Comparison of ENCODE assay signal across 33 mouse cellular contexts in the genomic region with DNA sequence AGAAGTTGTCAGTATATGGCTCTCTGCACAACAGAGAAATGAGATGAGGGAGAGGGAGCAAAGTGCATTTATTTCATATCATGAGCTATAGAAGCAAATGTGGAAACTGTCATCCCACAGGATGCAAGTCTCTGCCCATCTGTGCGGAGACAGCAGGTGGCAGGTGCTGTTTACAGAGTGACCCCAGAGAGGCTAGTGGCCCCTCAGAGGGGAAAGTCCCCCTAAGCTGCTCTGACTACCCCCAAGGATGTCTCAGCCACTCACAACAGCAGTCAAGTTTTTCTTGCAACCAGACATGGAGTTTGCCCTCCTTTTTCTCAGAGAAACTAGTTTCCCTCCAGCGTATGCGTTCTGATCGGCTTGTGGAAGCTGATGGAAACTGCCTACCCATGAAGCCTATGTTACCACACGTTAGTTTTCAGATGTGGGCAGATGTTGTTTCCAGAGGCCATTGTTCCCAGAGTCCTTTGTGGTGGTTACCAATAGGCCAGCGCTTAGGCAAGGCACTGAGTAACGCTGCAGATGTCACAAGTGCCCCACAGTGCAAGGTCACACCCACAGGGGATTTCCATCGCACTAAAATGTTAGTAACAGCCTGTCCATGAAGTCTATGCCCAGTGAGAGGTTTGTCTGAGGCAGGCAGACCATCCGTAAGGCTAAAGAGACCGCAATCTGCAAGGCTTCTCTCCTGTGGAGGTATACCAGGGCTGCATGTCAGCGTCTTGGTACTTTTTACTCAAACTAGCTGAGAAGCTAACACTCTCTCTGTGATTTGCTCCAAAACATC.
A peak's percentile ranks its signal among the peaks of the same experiment; 100 is the strongest.
DNase-seq lines count a peak whose midpoint lies in the region; ATAC-seq and TF ChIP-seq lines count a peak whose summit lies in the region.
"Had no signal": no experiment of that assay in that cellular context is flagged by ENCODE, and none has a peak within 500 bp of the region (broad histone marks: within the 10 kb centered on the region; RNA-seq: fewer than 3 reads in every experiment).

No protein-coding gene starts in this region.

- DNase-seq in forebrain, embryonic 10.5 days (ENCODE audit: extremely low spot score, low spot score) = no peak
- no peak for DNase-seq in forebrain, postnatal 0 days
- peak; percentile 60 for DNase-seq in A20 (ENCODE audit: low read depth, low spot score)
- DNase-seq in adrenal gland, adult 2 months = peak; percentile 76
- peak; percentile 57 to 62 for DNase-seq in adrenal gland, postnatal 36 days
- no peak for DNase-seq in midbrain, embryonic 14.5 days
- DNase-seq in cerebellum, postnatal 14 days = no peak
- DNase-seq: B cell, adult 2 months; cerebellum, adult 18-20 months; cerebellum, postnatal 10 days; gastrocnemius, adult 2 months; gastrocnemius, postnatal 36 days; heart, adult 2 months; kidney, adult 9 months; kidney, postnatal 10 days; layer of hippocampus, adult 9-11 months; liver, embryonic 13.5 days; lung, adult 18-20 months; lung, postnatal 4 days; thymus, adult 2 months; thymus, postnatal 36 days had no signal

- H3K4me1 ChIP-seq in forebrain, embryonic 10.5 days = peaks cover 26% of the 10 kb centered on the region
- H3K4me1 ChIP-seq in forebrain, postnatal 0 days (ENCODE audit: insufficient read depth) = no peaks in the 10 kb centered on the region
- H3K4me1 ChIP-seq in midbrain, embryonic 14.5 days (ENCODE audit: control insufficient read depth, insufficient read depth, low read length) = 0 out of 2 replicates have a peak, but pooled peaks cover 2% of the 10 kb centered on the region
- H3K4me1 ChIP-seq: heart, embryonic 12.5 days; liver, embryonic 13.5 days; megakaryocyte, embryonic 14.5 days had no signal

- no peaks in the 10 kb centered on the region for H3K27me3 ChIP-seq in forebrain, embryonic 10.5 days (ENCODE audit: poor library complexity, severe bottlenecking)
- no peaks in the 10 kb centered on the region for H3K27me3 ChIP-seq in forebrain, postnatal 0 days (ENCODE audit: insufficient read depth, low read length)
- no peaks in the 10 kb centered on the region for H3K27me3 ChIP-seq in midbrain, embryonic 14.5 days (ENCODE audit: control insufficient read depth, insufficient read depth, low read length)
- H3K27me3 ChIP-seq: embryonic facial prominence, embryonic 12.5 days; forebrain, embryonic 13.5 days; heart, embryonic 12.5 days; liver, embryonic 13.5 days; midbrain, embryonic 15.5 days had no signal

- no peaks in the 10 kb centered on the region for H3K36me3 ChIP-seq in forebrain, embryonic 10.5 days (replicated peaks)
- H3K36me3 ChIP-seq in forebrain, postnatal 0 days (ENCODE audit: insufficient read depth) = peaks cover 7% of the 10 kb centered on the region; the same call in 1 of the 2 replicates
- H3K36me3 ChIP-seq in midbrain, embryonic 14.5 days (ENCODE audit: control insufficient read depth, insufficient read depth, low read length) = no peaks in the 10 kb centered on the region
- H3K36me3 ChIP-seq: embryonic facial prominence, embryonic 12.5 days; G1E; limb, embryonic 10.5 days; limb, embryonic 15.5 days; liver, embryonic 13.5 days; midbrain, embryonic 15.5 days had no signal

- WGBS in forebrain, embryonic 10.5 days = 72% methylated on average over 11 of the region's 11 CpGs
- 63% methylated on average over 11 of the region's 11 CpGs for WGBS in forebrain, postnatal 0 days
- WGBS in midbrain, embryonic 14.5 days = 58% methylated on average over 11 of the region's 11 CpGs

- peak overlapping the region; percentile 60 for H3K27ac ChIP-seq in forebrain, embryonic 10.5 days
- H3K27ac ChIP-seq in forebrain, postnatal 0 days (ENCODE audit: low read depth, low read length) = no peak overlapping the region
- no peak overlapping the region for H3K27ac ChIP-seq in midbrain, embryonic 14.5 days (replicated peaks; ENCODE audit: low read depth, low read length)
- H3K27ac ChIP-seq: embryonic facial prominence, embryonic 12.5 days; forebrain, embryonic 13.5 days; gastrocnemius, adult 2 months; heart, adult 2 months; hindbrain, postnatal 0 days; limb, embryonic 10.5 days; limb, embryonic 15.5 days; liver, embryonic 13.5 days; midbrain, embryonic 15.5 days had no signal

- H3K9ac ChIP-seq in forebrain, postnatal 0 days = no peak overlapping the region
- no peak overlapping the region for H3K9ac ChIP-seq in midbrain, embryonic 14.5 days (replicated peaks; ENCODE audit: low read length)
- H3K9ac ChIP-seq: embryonic facial prominence, embryonic 12.5 days; forebrain, embryonic 13.5 days; heart, embryonic 12.5 days; limb, embryonic 15.5 days; liver, embryonic 13.5 days; midbrain, embryonic 15.5 days had no signal

- ATAC-seq in forebrain, postnatal 0 days = no peak
- no peak for ATAC-seq in midbrain, embryonic 14.5 days (ENCODE audit: low FRiP score, low TSS enrichment)
- ATAC-seq in erythroblast, adult 5-6 weeks (replicated peaks; ENCODE audit: low FRiP score, poor library complexity, severe bottlenecking) = no peak
- ATAC-seq: forebrain, embryonic 13.5 days; hindbrain, postnatal 0 days; intestine, embryonic 16.5 days; lung, postnatal 0 days; midbrain, embryonic 15.5 days had no signal

- no peak for TF ChIP-seq CTCF in forebrain, postnatal 0 days (IDR thresholded peaks at IDR 0.05; ENCODE audit: low read depth)

- no peak overlapping the region for H3K4me3 ChIP-seq in forebrain, embryonic 10.5 days
- no peak overlapping the region for H3K4me3 ChIP-seq in forebrain, postnatal 0 days (ENCODE audit: low read depth, low read length)
- no peak overlapping the region for H3K4me3 ChIP-seq in midbrain, embryonic 14.5 days (replicated peaks; ENCODE audit: low read depth, low read length)
- H3K4me3 ChIP-seq: embryonic facial prominence, embryonic 12.5 days; forebrain, embryonic 13.5 days; gastrocnemius, adult 2 months; heart, adult 2 months; heart, embryonic 12.5 days; limb, embryonic 10.5 days; limb, embryonic 15.5 days; liver, embryonic 13.5 days; megakaryocyte, embryonic 14.5 days; midbrain, embryonic 15.5 days had no signal

- no peaks in the 10 kb centered on the region for H3K9me3 ChIP-seq in forebrain, embryonic 10.5 days
- H3K9me3 ChIP-seq in forebrain, postnatal 0 days (ENCODE audit: low read length) = no peaks in the 10 kb centered on the region
- peaks cover 3% of the 10 kb centered on the region; the same call in 1 of the 2 replicates for H3K9me3 ChIP-seq in midbrain, embryonic 14.5 days (ENCODE audit: control insufficient read depth, low read length)
- H3K9me3 ChIP-seq: embryonic facial prominence, embryonic 12.5 days; forebrain, embryonic 13.5 days; heart, embryonic 12.5 days; limb, embryonic 10.5 days; limb, embryonic 15.5 days; liver, embryonic 13.5 days; midbrain, embryonic 15.5 days had no signal

- no peak overlapping the region for H3K4me2 ChIP-seq in forebrain, postnatal 0 days (ENCODE audit: low read depth)
- H3K4me2 ChIP-seq in midbrain, embryonic 14.5 days (ENCODE audit: low read length) = no peak overlapping the region
- H3K4me2 ChIP-seq: embryonic facial prominence, embryonic 12.5 days; forebrain, embryonic 13.5 days; heart, embryonic 12.5 days; limb, embryonic 15.5 days; liver, embryonic 13.5 days; midbrain, embryonic 15.5 days had no signal

Comparison
In these comparisons a context has a peak if more than half of its experiments do, and no peak if none do; other contexts are left out.
1. DNase-seq: peak in A20 (single experiment), adrenal gland, adult 2 months (single experiment) and adrenal gland, postnatal 36 days (2 of 2); none in forebrain, embryonic 10.5 days (single experiment), forebrain, postnatal 0 days (single experiment), midbrain, embryonic 14.5 days (single experiment) and cerebellum, postnatal 14 days (0 of 2).